Mouse (Mus musculus) G1E-ER4 (cell line): ENCODE measurements around the gene Hyal2. TPM values are rescaled to one million over a fixed set of nuclear protein-coding genes. Genes with fewer than 3 reads are reported as not detected.

Experiments
- GATA1 ChIP-seq: IDR thresholded peaks from one replicate; pipeline ENCODE4 v1.8.0; 2012; ENCODE audit warnings: low read length, inconsistent platforms
- polyA plus RNA-seq: library from polyadenylated mRNA; stranded (reverse); fragments of >175 nt; gene quantifications from 2 replicates; pipeline ENCODE4 v1.2.3, GENCODE M21; 2012

Hyal2 gene
- polyA plus RNA-seq = 22.8 and 27.1 TPM in 2 replicates

GRCm38 (mm10) chr9:107567702-107568319 lies at the start of gene Hyal2:
TSS of gene Hyal2 (plus strand) at chr9:107567945.
- TF ChIP-seq GATA1 = no peak

GRCm38 (mm10) chr9:107520331-107520730 lies 47.4 kb upstream of the Hyal2 start:
- no peak for TF ChIP-seq GATA1

- TF ChIP-seq GATA1 = no peak
Measured at GRCm38 (mm10) chr9:107521190-107521589, 46.6 kb upstream of the Hyal2 start.

DNA sequence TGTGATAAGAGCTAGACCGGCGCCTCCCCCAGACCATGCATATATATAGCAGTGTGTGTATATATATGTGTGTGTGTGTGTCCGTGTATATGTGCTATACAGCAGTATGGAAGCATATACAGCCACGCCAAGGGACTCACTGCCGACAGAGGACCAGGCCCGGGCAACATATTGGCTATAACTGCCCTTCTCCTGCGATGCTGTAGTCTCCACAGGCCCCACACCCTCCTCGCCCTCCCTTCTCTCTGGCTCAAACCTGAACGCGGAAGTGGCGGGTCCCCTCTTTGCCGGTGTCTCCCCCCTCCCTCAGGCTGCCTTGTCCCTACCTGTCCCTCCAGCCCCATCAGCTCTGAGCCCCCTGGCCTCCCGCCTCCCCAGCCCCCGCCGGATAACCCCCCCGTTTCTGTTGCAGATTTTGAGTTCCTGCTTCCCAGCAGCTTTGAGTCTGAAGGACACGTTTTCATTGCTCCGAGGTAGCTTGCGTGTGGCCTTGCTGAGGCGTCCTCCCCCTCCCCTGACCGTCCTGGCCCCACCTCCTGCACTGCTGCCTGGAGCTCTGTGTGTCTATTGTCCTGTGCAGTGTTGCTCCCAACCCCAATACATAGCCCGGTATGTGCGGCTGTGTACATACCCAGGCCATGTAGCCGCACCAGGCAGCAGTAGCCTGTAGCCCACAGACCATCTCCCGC lies 45.9 kb upstream of the Hyal2 start:
- TF ChIP-seq GATA1 = no peak

GRCm38 (mm10) chr9:107522400-107522711 lies 45.4 kb upstream of the Hyal2 start:
- no peak for TF ChIP-seq GATA1

DNA sequence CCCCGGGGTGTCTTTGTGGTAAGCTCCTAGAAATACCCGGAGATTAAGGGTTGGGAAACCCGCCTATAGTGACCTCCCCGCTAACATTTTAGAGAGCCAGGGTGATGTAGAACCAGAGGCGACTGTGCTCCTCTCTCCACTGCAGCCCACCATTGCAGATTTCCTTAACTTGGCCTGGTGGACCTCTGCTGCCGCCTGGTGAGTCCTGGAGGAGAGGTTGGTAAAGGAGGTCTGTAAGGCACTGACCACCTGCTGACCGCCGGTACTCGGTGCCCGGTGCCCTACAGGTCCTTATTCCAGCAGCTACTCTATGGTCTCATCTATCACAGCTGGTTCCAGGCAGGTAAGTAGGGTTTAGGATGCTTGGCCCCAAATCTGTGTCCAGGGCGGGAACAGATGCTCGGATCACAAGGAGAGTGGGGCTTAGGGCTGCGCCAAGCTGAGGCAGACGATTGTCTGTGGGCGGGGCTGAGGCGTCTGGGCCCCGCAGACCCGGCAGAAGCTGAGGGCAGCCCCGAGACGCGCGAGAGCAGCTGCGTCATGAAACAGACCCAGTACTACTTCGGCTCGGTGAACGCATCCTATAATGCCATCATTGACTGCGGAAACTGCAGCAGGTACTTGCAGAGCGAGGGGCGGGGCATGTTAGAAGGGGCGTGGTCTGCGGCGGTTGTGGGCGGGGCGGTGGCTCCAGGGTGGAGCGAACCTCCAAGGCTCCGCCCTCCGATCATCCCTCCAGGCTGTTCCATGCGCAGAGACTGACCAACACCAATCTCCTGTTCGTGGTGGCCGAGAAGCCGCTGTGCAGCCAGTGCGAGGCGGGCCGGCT lies 41.3 kb upstream of the Hyal2 start:
- TF ChIP-seq GATA1 = no peak

- no peak for TF ChIP-seq GATA1
Measured at GRCm38 (mm10) chr9:107533791-107534407, 33.8 kb upstream of the Hyal2 start, which contains the start of gene Tmem115. TSS of gene Tmem115 (plus strand) at chr9:107533945.

DNA sequence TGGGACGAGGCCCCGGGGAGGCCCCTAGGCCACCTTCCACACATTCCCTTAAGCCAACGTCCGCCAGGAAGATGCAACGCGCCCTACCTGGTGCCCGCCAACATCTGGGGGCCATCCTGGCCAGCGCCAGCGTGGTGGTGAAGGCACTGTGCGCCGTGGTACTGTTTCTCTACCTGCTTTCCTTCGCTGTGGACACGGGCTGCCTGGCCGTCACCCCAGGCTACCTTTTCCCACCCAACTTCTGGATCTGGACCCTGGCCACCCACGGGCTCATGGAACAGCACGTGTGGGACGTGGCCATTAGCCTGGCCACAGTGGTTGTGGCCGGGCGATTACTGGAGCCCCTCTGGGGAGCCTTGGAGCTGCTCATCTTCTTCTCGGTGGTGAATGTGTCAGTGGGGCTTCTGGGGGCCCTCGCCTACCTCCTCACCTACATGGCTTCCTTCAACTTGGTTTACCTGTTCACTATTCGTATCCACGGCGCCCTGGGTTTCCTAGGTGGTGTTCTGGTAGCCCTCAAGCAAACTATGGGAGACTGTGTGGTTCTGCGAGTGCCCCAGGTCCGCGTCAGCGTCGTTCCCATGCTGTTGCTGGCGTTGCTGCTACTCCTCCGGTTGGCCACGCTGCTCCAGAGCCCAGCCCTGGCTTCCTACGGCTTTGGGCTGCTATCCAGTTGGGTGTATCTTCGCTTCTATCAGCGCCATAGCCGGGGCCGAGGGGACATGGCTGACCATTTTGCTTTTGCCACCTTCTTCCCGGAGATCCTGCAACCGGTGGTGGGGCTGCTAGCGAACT lies 33.1 kb upstream of the Hyal2 start:
- TF ChIP-seq GATA1 = no peak

- no peak for TF ChIP-seq GATA1
Measured at GRCm38 (mm10) chr9:107538231-107538630, 29.5 kb upstream of the Hyal2 start.

- TF ChIP-seq GATA1 = no peak
Measured at GRCm38 (mm10) chr9:107538711-107539110, 29.0 kb upstream of the Hyal2 start.

DNA sequence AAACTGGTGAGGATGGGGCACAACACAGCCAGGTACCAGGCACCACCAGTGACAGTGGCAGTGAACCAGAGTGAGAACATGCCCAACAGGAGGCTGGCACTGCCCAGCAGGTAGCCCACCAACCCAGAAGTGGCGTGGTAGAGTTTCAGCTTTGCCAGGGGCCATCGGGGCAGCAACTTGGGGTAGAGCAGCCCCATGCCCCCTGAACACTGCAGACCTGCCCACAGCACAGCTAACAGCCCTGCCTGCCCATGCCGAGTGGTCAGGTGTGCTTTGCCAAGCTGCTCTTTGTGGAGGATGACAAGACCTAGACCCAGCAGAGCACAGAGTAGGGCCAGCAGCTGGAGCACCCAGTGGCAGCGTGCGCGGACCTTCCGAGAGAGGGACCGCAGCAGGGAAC lies 27.8 kb upstream of the Hyal2 start:
- no peak for TF ChIP-seq GATA1

- TF ChIP-seq GATA1 = no peak
Measured at GRCm38 (mm10) chr9:107540420-107540819, 27.3 kb upstream of the Hyal2 start.

- TF ChIP-seq GATA1 = no peak
Measured at GRCm38 (mm10) chr9:107541005-107541404, 26.7 kb upstream of the Hyal2 start.

- no peak for TF ChIP-seq GATA1
Measured at GRCm38 (mm10) chr9:107541474-107542351, 26.0 kb upstream of the Hyal2 start, which contains the start of the genes Cyb561d2 and Nprl2. TSS of gene Cyb561d2 (minus strand) at chr9:107542193. TSS of gene Nprl2 (plus strand) at chr9:107542226.
